Mouse (Mus musculus) heart, embryonic 10.5 days (tissue): ENCODE data around the gene Gm10230. TPM values are rescaled to one million over a fixed set of nuclear protein-coding genes. Genes with fewer than 3 reads are reported as not detected.
"Not testable (repeated sequence)": the region's sequence is repeated elsewhere in the genome, so short reads cannot be mapped to it uniquely, and the experiment has no call there.

Source experiments
- DNase-seq: peaks from one replicate; pipeline ENCODE4 v3.0.0-alpha.2; 2017; ENCODE audit warnings: low spot score
- H3K27ac ChIP-seq: fragments of 300-500 bp; sonication (generic); 2 replicates; pipeline ENCODE4 v1.5.1; 2016; ENCODE audit warnings: mild to moderate bottlenecking
- H3K27me3 ChIP-seq: fragments of 300-500 bp; sonication (generic); 2 replicates; pipeline ENCODE4 v1.6.1; 2016; ENCODE audit warnings: mild to moderate bottlenecking; ENCODE audit not compliant: poor library complexity, insufficient read depth, severe bottlenecking
- H3K36me3 ChIP-seq: fragments of 300-500 bp; sonication (generic); 2 replicates; pipeline ENCODE4 v1.6.1; 2016; ENCODE audit warnings: mild to moderate bottlenecking, moderate library complexity
- H3K4me1 ChIP-seq: fragments of 300-500 bp; sonication (generic); 2 replicates; pipeline ENCODE4 v1.6.1; 2016; ENCODE audit warnings: mild to moderate bottlenecking
- H3K4me3 ChIP-seq: fragments of 300-500 bp; sonication (generic); 2 replicates; pipeline ENCODE4 v1.5.1; 2016; ENCODE audit warnings: mild to moderate bottlenecking, moderate library complexity
- H3K9me3 ChIP-seq: fragments of 300-500 bp; sonication (generic); 2 replicates; pipeline ENCODE4 v1.6.1; 2016; ENCODE audit warnings: mild to moderate bottlenecking, moderate library complexity
- WGBS: fragments of 180-500 bp; shearing (Covaris S2); methylation state at CpG from one replicate; pipeline ENCODE4 v1.1.7; 2016; 5-methylcytosine and 5-hydroxymethylcytosine counted together
- microRNA-seq: library from miRNA; unstranded; fragments of <30 nt; microRNA quantifications from one replicate; pipeline ENCODE4, GENCODE M21; 2017
- polyA plus RNA-seq: library from polyadenylated mRNA; unstranded; fragments of >200 nt; fragmentation: Nextera tagmentation; extraction: Ambion mirVana; gene quantifications from 2 replicates; pipeline ENCODE4 v1.2.1, GENCODE M21; 2016

Gene Gm10230
- polyA plus RNA-seq: not detected in 2 replicates

- H3K4me1 ChIP-seq, H3K27me3 ChIP-seq, H3K27ac ChIP-seq, H3K36me3 ChIP-seq, H3K9me3 ChIP-seq, H3K4me3 ChIP-seq, DNase-seq: not testable (repeated sequence)
- no CpG with 5 or more reads among the region's 7 CpGs for WGBS
Measured at GRCm38 (mm10) chrX:27494782-27495181, at the start of gene Gm10230. Gm10230 (minus strand) TSS chrX:27494882.

Small RNA genes lying within 50 kb of the gene (microRNA-seq; reads per million reads assigned to microRNA genes)
- gene Gm44452: not detected
